Mouse (Mus musculus): ENCODE data around the gene Kdm2b. TPM values are rescaled to one million over a fixed set of nuclear protein-coding genes. Genes with fewer than 3 reads are reported as not detected.
A peak's percentile ranks its signal among the peaks of the same experiment; 100 is the strongest.

Kdm2b gene
- total and polyA plus RNA-seq, 2 experiments from 2014 or later: 60.9 to 75.7 TPM

- WGBS: 3% methylated on average over 30 of the region's 30 CpGs
- no peaks in the 10 kb centered on the region for H3K36me3 ChIP-seq (ENCODE audit: insufficient read depth, low read length)
- no peaks in the 10 kb centered on the region for H3K9me3 ChIP-seq (ENCODE audit: low read length)
- DNase-seq (ENCODE audit: low spot score) (peak; percentile 62), ATAC-seq (peak; percentile 35)
- H3K27ac ChIP-seq: peak overlapping the region; percentile 27
- H3K4me2 ChIP-seq (ENCODE audit: low read depth, low read length): peak overlapping the region; percentile 78
- peak overlapping the region; percentile 57 for H3K9ac ChIP-seq (replicated peaks; ENCODE audit: low read length)
- peak overlapping the region; percentile 33 for H3K4me3 ChIP-seq (ENCODE audit: low read length)
- 0 out of 2 replicates have a peak, but pooled peaks cover 6% of the 10 kb centered on the region for H3K27me3 ChIP-seq (ENCODE audit: insufficient read depth, low read length)
- peaks cover 21% of the 10 kb centered on the region for H3K4me1 ChIP-seq (ENCODE audit: insufficient read depth, low read length)
- TF ChIP-seq CTCF (IDR thresholded peaks at IDR 0.05; ENCODE audit: low read depth): no peak; the same call in 1 of the 2 replicates
Measured at GRCm38 (mm10) chr5:122951056-122951912, 38.3 kb downstream of the Kdm2b start.

- H3K4me3 ChIP-seq (ENCODE audit: low read length): peak overlapping the region; percentile 33
- DNase-seq (ENCODE audit: low spot score) (peak; percentile 90), ATAC-seq (peak; percentile 93)
- TF ChIP-seq CTCF (IDR thresholded peaks at IDR 0.05; ENCODE audit: low read depth): no peak
- H3K9ac ChIP-seq (replicated peaks; ENCODE audit: low read length): peak overlapping the region; percentile 57; the same call in 1 of the 2 replicates
- 0 out of 2 replicates have a peak overlapping the region, but pooled peaks have one; percentile 48 for H3K27ac ChIP-seq
- peaks cover 21% of the 10 kb centered on the region for H3K4me1 ChIP-seq (ENCODE audit: insufficient read depth, low read length)
- no peaks in the 10 kb centered on the region for H3K9me3 ChIP-seq (ENCODE audit: low read length)
- 15% methylated on average over 22 of the region's 23 CpGs for WGBS
- no peaks in the 10 kb centered on the region for H3K36me3 ChIP-seq (ENCODE audit: insufficient read depth, low read length)
- 0 out of 2 replicates have a peak, but pooled peaks cover 6% of the 10 kb centered on the region for H3K27me3 ChIP-seq (ENCODE audit: insufficient read depth, low read length)
- peak overlapping the region; percentile 78 for H3K4me2 ChIP-seq (ENCODE audit: low read depth, low read length)
Measured at GRCm38 (mm10) chr5:122950329-122950953, 39.2 kb downstream of the Kdm2b start.

DNA sequence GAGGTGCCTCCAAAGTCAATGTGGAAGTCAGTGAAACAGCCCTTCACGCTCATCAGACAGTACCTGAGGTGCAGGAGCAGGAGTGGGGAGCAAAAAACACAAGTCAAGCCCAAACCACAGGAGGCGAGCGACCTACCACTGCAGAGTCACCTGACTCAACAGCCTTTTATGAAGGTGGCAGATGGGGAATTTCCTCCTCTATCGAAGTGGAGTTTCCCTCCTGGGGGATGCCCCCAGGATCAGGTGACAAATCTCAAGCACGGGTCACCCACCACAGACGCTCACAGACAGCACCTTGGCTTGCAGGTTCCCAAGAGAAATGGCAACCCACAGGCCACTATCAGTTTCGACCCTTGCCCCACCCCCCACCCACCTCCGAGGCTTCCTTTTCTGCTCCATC, 40.5 kb downstream of the Kdm2b start:
- no peak overlapping the region for H3K4me2 ChIP-seq (ENCODE audit: low read depth, low read length)
- ATAC-seq: no peak
- TF ChIP-seq CTCF (IDR thresholded peaks at IDR 0.05; ENCODE audit: low read depth): no peak

DNA sequence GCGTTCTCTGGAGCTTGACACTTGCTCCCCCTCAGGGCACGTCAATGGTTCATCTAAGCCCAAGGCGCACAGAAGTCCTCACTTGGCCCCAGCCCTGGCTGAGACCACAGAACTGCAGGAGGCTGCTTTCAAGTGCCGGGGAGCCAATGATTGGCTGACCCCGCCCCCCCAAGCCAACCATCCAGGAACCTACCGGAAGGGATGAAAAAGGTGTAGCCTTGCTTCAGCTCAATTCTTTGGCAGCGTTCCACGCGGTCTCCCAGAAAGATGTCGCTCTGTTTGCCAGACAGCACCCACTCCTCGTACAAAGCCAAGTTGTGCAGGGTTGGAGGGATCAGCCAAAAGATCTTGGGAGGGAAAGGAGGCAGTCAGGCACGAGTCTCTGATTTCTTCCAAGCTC, 42.1 kb downstream of the Kdm2b start:
- TF ChIP-seq CTCF (IDR thresholded peaks at IDR 0.05; ENCODE audit: low read depth): no peak
- peaks cover 4% of the 10 kb centered on the region; the same call in 1 of the 2 replicates for H3K36me3 ChIP-seq (ENCODE audit: insufficient read depth, low read length)
- peaks cover 19% of the 10 kb centered on the region for H3K4me1 ChIP-seq (ENCODE audit: insufficient read depth, low read length)
- H3K4me2 ChIP-seq (ENCODE audit: low read depth, low read length): no peak overlapping the region
- H3K9ac ChIP-seq (replicated peaks; ENCODE audit: low read length): no peak overlapping the region
- H3K27ac ChIP-seq: no peak overlapping the region
- ATAC-seq (no peak), DNase-seq (ENCODE audit: low spot score) (no peak)
- no peak overlapping the region for H3K4me3 ChIP-seq (ENCODE audit: low read length)
- 70% methylated on average over 12 of the region's 12 CpGs for WGBS
- H3K9me3 ChIP-seq (ENCODE audit: low read length): no peaks in the 10 kb centered on the region
- H3K27me3 ChIP-seq (ENCODE audit: insufficient read depth, low read length): no peaks in the 10 kb centered on the region

More for the DNA sequence above, 40.5 kb downstream of the Kdm2b start:
- no peak overlapping the region for H3K27ac ChIP-seq
- DNase-seq (ENCODE audit: low spot score): no peak
- H3K4me3 ChIP-seq (ENCODE audit: low read length): no peak overlapping the region
- H3K27me3 ChIP-seq (ENCODE audit: insufficient read depth, low read length): 0 out of 2 replicates have a peak, but pooled peaks cover 6% of the 10 kb centered on the region
- no peaks in the 10 kb centered on the region for H3K9me3 ChIP-seq (ENCODE audit: low read length)
- 94% methylated on average over 8 of the region's 8 CpGs for WGBS
- no peak overlapping the region for H3K9ac ChIP-seq (replicated peaks; ENCODE audit: low read length)
- H3K36me3 ChIP-seq (ENCODE audit: insufficient read depth, low read length): peaks cover 4% of the 10 kb centered on the region; the same call in 1 of the 2 replicates
- peaks cover 21% of the 10 kb centered on the region for H3K4me1 ChIP-seq (ENCODE audit: insufficient read depth, low read length)

DNA sequence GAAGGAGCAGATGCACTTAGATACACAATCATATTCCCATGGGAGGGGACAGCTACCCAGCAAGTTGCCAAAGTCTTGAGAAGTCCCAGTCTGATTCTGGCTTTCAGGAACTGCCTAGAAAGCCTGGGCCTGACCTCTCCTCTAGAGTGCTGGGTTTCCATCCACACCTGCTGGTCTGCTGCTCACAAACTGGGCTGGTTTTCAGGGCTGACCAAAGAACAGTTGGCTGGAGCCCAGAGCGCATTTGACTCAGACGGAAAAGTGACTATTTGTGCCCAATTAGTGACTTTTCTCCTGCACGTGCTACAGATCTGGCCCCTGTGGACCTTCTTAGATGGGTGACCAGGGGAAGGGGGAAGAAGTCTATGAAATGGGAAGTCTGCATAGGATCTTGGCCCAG, 50.9 kb downstream of the Kdm2b start:
- TF ChIP-seq CTCF (IDR thresholded peaks at IDR 0.05; ENCODE audit: low read depth): no peak
- WGBS: 57% methylated on average over 3 of the region's 3 CpGs
- no peak for DNase-seq (ENCODE audit: low spot score)
- peaks cover 4% of the 10 kb centered on the region; the same call in 1 of the 2 replicates for H3K36me3 ChIP-seq (ENCODE audit: insufficient read depth, low read length)
- no peaks in the 10 kb centered on the region for H3K27me3 ChIP-seq (ENCODE audit: insufficient read depth, low read length)
- H3K4me3 ChIP-seq (ENCODE audit: low read length): no peak overlapping the region
- no peak overlapping the region for H3K27ac ChIP-seq
- no peak for ATAC-seq
- no peaks in the 10 kb centered on the region for H3K9me3 ChIP-seq (ENCODE audit: low read length)
- H3K4me2 ChIP-seq (ENCODE audit: low read depth, low read length): no peak overlapping the region
- H3K4me1 ChIP-seq (ENCODE audit: insufficient read depth, low read length): no peaks in the 10 kb centered on the region
- no peak overlapping the region for H3K9ac ChIP-seq (replicated peaks; ENCODE audit: low read length)

DNA sequence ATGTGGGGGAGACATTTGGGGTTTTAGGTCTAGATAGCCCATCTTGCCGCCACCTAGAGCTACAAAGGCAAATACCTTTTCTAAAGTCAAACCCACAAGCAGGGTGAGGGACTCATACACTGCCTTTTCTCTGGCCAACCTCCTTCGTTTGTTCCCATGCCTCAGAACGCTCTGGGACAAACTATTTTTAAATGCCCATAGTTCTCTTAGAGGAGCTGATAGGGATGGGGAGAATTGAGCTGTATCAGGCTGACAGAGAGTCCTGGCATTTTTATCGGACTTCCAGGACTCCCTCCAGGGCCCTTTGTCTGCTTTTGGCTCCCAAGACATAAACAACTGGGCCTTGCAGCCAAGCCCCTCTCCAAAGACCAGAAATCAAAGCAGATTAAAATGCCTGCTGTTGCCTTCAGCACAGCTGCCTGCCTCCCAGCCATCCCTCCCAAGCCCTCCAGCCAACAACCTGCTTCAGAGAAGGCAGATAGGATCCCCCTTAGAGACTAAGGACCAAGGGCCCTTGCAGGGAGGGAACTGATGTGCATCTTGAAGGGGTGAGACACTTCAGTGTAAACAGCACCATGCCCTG, 51.6 kb downstream of the Kdm2b start:
- no peak for TF ChIP-seq CTCF (IDR thresholded peaks at IDR 0.05; ENCODE audit: low read depth)
- DNase-seq (ENCODE audit: low spot score) (peak; percentile 25), ATAC-seq (peak; percentile 29; the same call in 1 of the 2 replicates)
- Histone ChIP-seq H3K4me2 (ENCODE audit: low read depth, low read length) (no peak overlapping the region), H3K9ac (replicated peaks; ENCODE audit: low read length) (no peak overlapping the region), H3K4me3 (ENCODE audit: low read length) (no peak overlapping the region), H3K4me1 (ENCODE audit: insufficient read depth, low read length) (no peaks in the 10 kb centered on the region), H3K27ac (no peak overlapping the region), H3K36me3 (ENCODE audit: insufficient read depth, low read length) (peaks cover 4% of the 10 kb centered on the region; the same call in 1 of the 2 replicates), H3K27me3 (ENCODE audit: insufficient read depth, low read length) (no peaks in the 10 kb centered on the region), H3K9me3 (ENCODE audit: low read length) (no peaks in the 10 kb centered on the region)
- 41% methylated on average over 4 of the region's 4 CpGs for WGBS
